Mouse (Mus musculus): ENCODE results near the gene Cd320.
"Not testable (repeated sequence)": the region's sequence is repeated elsewhere in the genome, so short reads cannot be mapped to it uniquely, and the experiment has no call there.

Gene Cd320

DNA sequence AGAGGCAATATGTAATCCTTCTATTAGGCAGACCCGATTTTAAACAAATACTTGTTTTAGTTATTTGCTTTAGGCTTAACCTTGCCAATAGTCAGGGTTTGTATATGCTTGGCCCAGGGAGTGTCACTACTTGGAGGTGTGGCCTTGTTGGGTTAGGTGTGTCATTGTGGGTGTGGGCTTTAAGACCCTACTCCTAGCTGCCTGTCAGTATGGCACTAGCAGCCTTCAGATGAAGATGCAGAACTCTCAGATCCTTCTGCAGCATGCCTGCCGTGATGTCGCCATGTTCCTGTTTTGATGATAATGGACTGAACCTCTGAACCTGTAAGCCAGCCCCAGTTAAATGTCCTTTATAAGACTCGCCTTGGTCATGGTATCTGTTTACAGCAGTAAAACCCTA is 50.1 kb downstream of the Cd320 start:
- intact Hi-C loops (cut with DNase I), result not testable (repeated sequence)

GRCm38 (mm10) chr17:33897114-33897794 is 54.4 kb downstream of the Cd320 start:
- intact Hi-C loops (cut with DNase I), result no loop called here

DNA sequence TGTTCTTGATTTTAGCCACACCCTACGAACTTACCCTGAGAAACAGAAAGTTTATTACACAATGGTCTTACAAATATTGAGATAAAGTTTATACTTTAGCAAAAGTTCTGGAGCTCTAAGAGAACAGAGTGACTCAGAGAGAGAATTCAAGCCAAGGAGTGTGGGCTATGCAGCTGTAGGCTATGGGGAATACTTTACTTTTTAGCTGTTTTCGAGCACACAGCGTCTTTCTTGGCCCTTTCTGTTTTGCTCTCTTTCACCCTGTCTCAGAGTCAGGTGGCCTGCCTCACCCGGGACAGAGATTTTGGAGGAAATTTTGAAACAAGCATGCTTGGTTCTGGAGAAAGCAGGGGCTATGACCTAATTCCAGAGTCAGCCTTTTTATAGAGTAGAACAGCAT is 55.3 kb downstream of the Cd320 start:
- intact Hi-C loops (cut with DNase I), result not testable (repeated sequence)

Small RNA genes lying within 50 kb of the gene (microRNA-seq; reads per million reads assigned to microRNA genes)
- 0 reads per million in 2 experiments for gene Gm27740

All from adrenal gland (tissue).